Mouse (Mus musculus) brown adipose tissue, adult 24 weeks (tissue): ENCODE results near the gene 2700081O15Rik. TPM values are rescaled to one million over a fixed set of nuclear protein-coding genes. Genes with fewer than 3 reads are reported as not detected.

Experiments
- H3K27ac ChIP-seq: fragments of 200-500 bp; replicated peaks from 2 replicates; pipeline ENCODE4 v1.5.1; 2012; ENCODE audit warnings: low read depth, mild to moderate bottlenecking, low read length
- H3K4me1 ChIP-seq: fragments of 200-500 bp; 2 replicates; pipeline ENCODE4 v1.6.1; 2012; ENCODE audit warnings: low read length, mixed read lengths; ENCODE audit not compliant: control insufficient read depth, insufficient read depth, insufficient read length
- H3K4me3 ChIP-seq: fragments of 200-500 bp; 2 replicates; pipeline ENCODE4 v1.5.1; 2012; ENCODE audit warnings: low read depth, mild to moderate bottlenecking, low read length, moderate library complexity; ENCODE audit not compliant: insufficient read depth
- polyA plus RNA-seq: library from polyadenylated mRNA; stranded (reverse); fragments of >200 nt; gene quantifications from 2 replicates; pipeline ENCODE4 v1.2.4, GENCODE M21; 2012; ENCODE audit not compliant: missing spikeins, insufficient read depth, insufficient read length

2700081O15Rik gene
- polyA plus RNA-seq, 1 experiment, result 8.3 TPM

- Histone ChIP-seq H3K27ac (no peak overlapping the region), H3K4me3 (no peak overlapping the region), H3K4me1 (peaks cover 5% of the 10 kb centered on the region; the same call in 1 of the 2 replicates)
These were observed 8.0 kb downstream of the 2700081O15Rik start for GRCm38 (mm10) chr19:7425398-7425775.

GRCm38 (mm10) chr19:7434887-7435286, 17.5 kb downstream of the 2700081O15Rik start:
- H3K4me1 ChIP-seq, result no peaks in the 10 kb centered on the region
- no peak overlapping the region for H3K4me3 ChIP-seq
- H3K27ac ChIP-seq, result no peak overlapping the region

GRCm38 (mm10) chr19:7436061-7436970, 18.9 kb downstream of the 2700081O15Rik start:
- peaks cover 1% of the 10 kb centered on the region; the same call in 1 of the 2 replicates for H3K4me1 ChIP-seq
- no peak overlapping the region for H3K27ac ChIP-seq
- no peak overlapping the region for H3K4me3 ChIP-seq

- Histone ChIP-seq H3K4me1 (peaks cover 3% of the 10 kb centered on the region; the same call in 1 of the 2 replicates), H3K4me3 (no peak overlapping the region), H3K27ac (no peak overlapping the region)
These were observed 20.9 kb downstream of the 2700081O15Rik start for GRCm38 (mm10) chr19:7438295-7438694.

GRCm38 (mm10) chr19:7441493-7441892, 24.1 kb downstream of the 2700081O15Rik start:
- no peak overlapping the region for H3K4me3 ChIP-seq
- peaks cover 7% of the 10 kb centered on the region for H3K4me1 ChIP-seq
- no peak overlapping the region for H3K27ac ChIP-seq

GRCm38 (mm10) chr19:7445105-7445504, 27.7 kb downstream of the 2700081O15Rik start:
- no peak overlapping the region for H3K27ac ChIP-seq
- no peak overlapping the region for H3K4me3 ChIP-seq
- H3K4me1 ChIP-seq, result peaks cover 7% of the 10 kb centered on the region

- H3K27ac ChIP-seq, result no peak overlapping the region
- H3K4me3 ChIP-seq, result no peak overlapping the region
- peaks cover 7% of the 10 kb centered on the region for H3K4me1 ChIP-seq
These were observed 28.2 kb downstream of the 2700081O15Rik start for GRCm38 (mm10) chr19:7445596-7445995.

- Histone ChIP-seq H3K4me3 (no peak overlapping the region), H3K27ac (no peak overlapping the region), H3K4me1 (no peaks in the 10 kb centered on the region; the same call in none of the 2 replicates)
These were observed 39.4 kb downstream of the 2700081O15Rik start for GRCm38 (mm10) chr19:7456803-7457202.

- no peak overlapping the region for H3K27ac ChIP-seq
- H3K4me1 ChIP-seq, result peaks cover 2% of the 10 kb centered on the region
- no peak overlapping the region for H3K4me3 ChIP-seq
These were observed 41.5 kb downstream of the 2700081O15Rik start for GRCm38 (mm10) chr19:7458901-7459300.

GRCm38 (mm10) chr19:7459370-7459769, 41.9 kb downstream of the 2700081O15Rik start:
- Histone ChIP-seq H3K4me1 (peaks cover 3% of the 10 kb centered on the region), H3K27ac (no peak overlapping the region), H3K4me3 (no peak overlapping the region)

GRCm38 (mm10) chr19:7467915-7468314, 50.5 kb downstream of the 2700081O15Rik start:
- Histone ChIP-seq H3K4me3 (no peak overlapping the region), H3K27ac (no peak overlapping the region), H3K4me1 (0 out of 2 replicates have a peak, but pooled peaks cover 5% of the 10 kb centered on the region)

- Histone ChIP-seq H3K27ac (no peak overlapping the region), H3K4me1 (0 out of 2 replicates have a peak, but pooled peaks cover 2% of the 10 kb centered on the region)
These were observed 53.2 kb downstream of the 2700081O15Rik start for GRCm38 (mm10) chr19:7470643-7471042.

More at GRCm38 (mm10) chr19:7470643-7471042, 53.2 kb downstream of the 2700081O15Rik start:
- H3K4me3 ChIP-seq, result no peak overlapping the region

Other genes with a start within 250 kb of the 2700081O15Rik start
- gene Otub1, start 211.3 kb upstream of the 2700081O15Rik start, polyA plus RNA-seq, result 28.7 and 44.7 TPM in 2 replicates
- gene Cox8a, start 200.0 kb upstream of the 2700081O15Rik start, polyA plus RNA-seq, result 4,354 and 4,380 TPM in 2 replicates
- gene Naa40, start 176.4 kb upstream of the 2700081O15Rik start, polyA plus RNA-seq, result 9.6 and 10.3 TPM in 2 replicates
- 1.0 and 7.8 TPM in 2 replicates for gene Rcor2, start 150.3 kb upstream of the 2700081O15Rik start, polyA plus RNA-seq
- 24.1 and 35.4 TPM in 2 replicates for gene Mark2, start 75.8 kb upstream of the 2700081O15Rik start, polyA plus RNA-seq
- gene Spindoc, start 34.6 kb upstream of the 2700081O15Rik start, polyA plus RNA-seq, result 5.8 and 6.3 TPM in 2 replicates
- 197 and 218 TPM in 2 replicates for gene Rtn3, start 65.7 kb downstream of the 2700081O15Rik start, polyA plus RNA-seq
- 59.2 and 73.5 TPM in 2 replicates for gene Atl3, start 76.4 kb downstream of the 2700081O15Rik start, polyA plus RNA-seq
- 368 and 573 TPM in 2 replicates for gene Pla2g16, start 139.8 kb downstream of the 2700081O15Rik start, polyA plus RNA-seq
- gene Lgals12, start 189.6 kb downstream of the 2700081O15Rik start, polyA plus RNA-seq, result 78.7 and 93.6 TPM in 2 replicates
- gene Hrasls5, start 194.9 kb downstream of the 2700081O15Rik start, polyA plus RNA-seq, result 2.6 TPM in 1 of 2 replicates, not detected in the other